In the genomic region with DNA sequence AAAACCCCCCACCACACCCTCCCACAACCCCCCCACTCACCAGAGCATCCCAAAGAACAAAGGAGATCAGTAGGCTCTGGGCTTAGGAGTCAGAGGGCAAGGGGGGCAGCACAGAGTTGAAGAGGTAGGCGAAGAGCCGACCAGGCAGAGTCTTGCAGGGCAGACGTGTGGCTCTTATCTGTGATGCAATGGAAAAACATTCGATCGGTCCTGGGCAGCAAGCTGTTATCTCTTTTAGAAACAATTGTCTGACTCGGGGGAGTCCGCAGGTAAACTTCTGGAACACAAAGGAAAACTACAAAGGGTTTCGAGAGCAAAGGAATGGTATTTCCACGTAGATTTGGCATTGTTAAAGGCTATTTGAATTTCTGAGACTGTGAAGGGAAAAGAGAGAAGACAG, we compare ENCODE assay signal across 19 mouse cellular contexts. TPM values are rescaled to one million over a fixed set of nuclear protein-coding genes. Genes with fewer than 3 reads are reported as not detected.
DNase-seq lines count a peak whose midpoint lies in the region; ATAC-seq and TF ChIP-seq lines count a peak whose summit lies in the region.
"Had no signal": no experiment of that assay in that cellular context is flagged by ENCODE, and none has a peak within 500 bp of the region (broad histone marks: within the 10 kb centered on the region; RNA-seq: fewer than 3 reads in every experiment).

No protein-coding gene starts in this region.

- no peak for TF ChIP-seq POLR2A in heart, adult 2 months (IDR thresholded peaks at IDR 0.05; ENCODE audit: insufficient read depth, low read depth, low read length)
- TF ChIP-seq POLR2A in ES-Bruce4 (IDR thresholded peaks at IDR 0.05; ENCODE audit: insufficient read depth, low read length) (no peak), MEL (IDR thresholded peaks at IDR 0.05; ENCODE audit: control insufficient read depth in 1 of 2, insufficient read depth in 1 of 2, low read depth in 1 of 2, low read length in 2 of 2, poor library complexity in 1 of 2) (no peak)

- no peak for ATAC-seq in heart, embryonic 15.5 days (replicated peaks; ENCODE audit: insufficient number of reproducible peaks, insufficient read depth, low FRiP score, low read depth)
- peak; percentile 52; the same call in 1 of the 2 replicates for ATAC-seq in liver, embryonic 11.5 days (replicated peaks; ENCODE audit: low FRiP score)
- ATAC-seq in forebrain, embryonic 12.5 days (ENCODE audit: low FRiP score) = no peak
- ATAC-seq: forebrain, embryonic 13.5 days; inflammation-experienced regulatory T-cells, adult 6 months had no signal

- no peak for TF ChIP-seq EP300 in heart, adult 2 months (IDR thresholded peaks at IDR 0.05; ENCODE audit: insufficient read depth, low read depth, low read length)
- TF ChIP-seq EP300 in ES-Bruce4 (IDR thresholded peaks at IDR 0.05; ENCODE audit: insufficient read depth, low read depth, low read length) (peak; percentile 21; the same call in 1 of the 2 replicates), MEL (IDR thresholded peaks at IDR 0.05; ENCODE audit: low read depth in 1 of 2, low read length in 2 of 2) (peak; percentile 40 to 52; a peak in 2 of 4 replicates)

- 13% methylated on average over 9 of the region's 9 CpGs for WGBS in heart, embryonic 15.5 days
- WGBS in heart, adult 2 months = 23% methylated on average over 9 of the region's 9 CpGs
- WGBS in liver, embryonic 11.5 days = 11% methylated on average over 9 of the region's 9 CpGs
- WGBS in forebrain, embryonic 12.5 days = 8% methylated on average over 9 of the region's 9 CpGs

- peaks cover 15% of the 10 kb centered on the region for H3K4me1 ChIP-seq in heart, embryonic 15.5 days (replicated peaks)
- peaks cover 2% of the 10 kb centered on the region for H3K4me1 ChIP-seq in heart, adult 2 months (ENCODE audit: control insufficient read depth, insufficient read depth, low read length)
- H3K4me1 ChIP-seq in ES-Bruce4 (ENCODE audit: control insufficient read depth, insufficient read depth, low read length) (peaks cover 11% of the 10 kb centered on the region), MEL (ENCODE audit: control insufficient read depth in 1 of 2, insufficient read depth in 2 of 2, low read length in 2 of 2) (peaks cover 11 to 17% of the 10 kb centered on the region in 2 experiments)
- H3K4me1 ChIP-seq in liver, embryonic 11.5 days (replicated peaks; ENCODE audit: control insufficient read depth, insufficient read depth, low read length) = peaks cover 8% of the 10 kb centered on the region
- H3K4me1 ChIP-seq in forebrain, embryonic 12.5 days = peaks cover 7% of the 10 kb centered on the region; the same call in 1 of the 2 replicates
- H3K4me1 ChIP-seq: forebrain, embryonic 13.5 days; hindbrain, embryonic 12.5 days had no signal

- H3K9me3 ChIP-seq in heart, embryonic 15.5 days (replicated peaks) = no peaks in the 10 kb centered on the region
- H3K9me3 ChIP-seq in ES-Bruce4 (replicated peaks; ENCODE audit: control insufficient read depth, insufficient read depth, low read length, poor library complexity, severe bottlenecking) (no peaks in the 10 kb centered on the region), MEL (replicated peaks; ENCODE audit: insufficient read depth, low read length) (no peaks in the 10 kb centered on the region)
- no peaks in the 10 kb centered on the region for H3K9me3 ChIP-seq in liver, embryonic 11.5 days (ENCODE audit: control insufficient read depth, low read length)
- H3K9me3 ChIP-seq in forebrain, embryonic 12.5 days = no peaks in the 10 kb centered on the region
- H3K9me3 ChIP-seq: forebrain, embryonic 13.5 days; hindbrain, embryonic 12.5 days; kidney, embryonic 15.5 days; limb, embryonic 15.5 days had no signal

- TF ChIP-seq RAD21 in MEL (IDR thresholded peaks at IDR 0.05; ENCODE audit: low read depth, low read length) = no peak

- DNase-seq in heart, adult 2 months = no peak
- peak; percentile 66 for DNase-seq in MEL (ENCODE audit: low read depth, low spot score)
- no peak for DNase-seq in liver, embryonic 11.5 days (ENCODE audit: low spot score)
- no peak for DNase-seq in right cerebral cortex, postnatal 25 days
- DNase-seq: adrenal gland, postnatal 25 days; cerebellum, adult 8-10 months; gastrocnemius, postnatal 36 days; layer of hippocampus, postnatal 36 days; lung, postnatal 14 days; right cerebral cortex, postnatal 4 days; thymus, postnatal 14 days had no signal

- H3K27ac ChIP-seq in heart, embryonic 15.5 days = no peak overlapping the region
- no peak overlapping the region for H3K27ac ChIP-seq in heart, adult 2 months
- H3K27ac ChIP-seq in ES-Bruce4 (ENCODE audit: insufficient read depth, low read length) = peak overlapping the region; percentile 95
- H3K27ac ChIP-seq in MEL (ENCODE audit: control insufficient read depth, low read depth, low read length) = no peak overlapping the region
- no peak overlapping the region for H3K27ac ChIP-seq in liver, embryonic 11.5 days (ENCODE audit: low read depth, low read length)
- no peak overlapping the region for H3K27ac ChIP-seq in forebrain, embryonic 12.5 days
- H3K27ac ChIP-seq: forebrain, embryonic 13.5 days; hindbrain, embryonic 12.5 days; kidney, embryonic 15.5 days; limb, embryonic 15.5 days had no signal

- no peak overlapping the region for H3K9ac ChIP-seq in heart, embryonic 15.5 days
- H3K9ac ChIP-seq in heart, adult 2 months (ENCODE audit: low read depth, low read length) = no peak overlapping the region
- H3K9ac ChIP-seq in ES-Bruce4 (ENCODE audit: low read depth, poor library complexity, severe bottlenecking) (no peak overlapping the region), MEL (ENCODE audit: control insufficient read depth, low read depth, low read length, poor library complexity, severe bottlenecking) (no peak overlapping the region)
- no peak overlapping the region for H3K9ac ChIP-seq in liver, embryonic 11.5 days (ENCODE audit: low read depth, low read length)
- H3K9ac ChIP-seq in forebrain, embryonic 12.5 days = no peak overlapping the region
- H3K9ac ChIP-seq: forebrain, embryonic 13.5 days; hindbrain, embryonic 12.5 days; kidney, embryonic 15.5 days; limb, embryonic 15.5 days had no signal

- TF ChIP-seq CTCF in heart, adult 2 months (IDR thresholded peaks at IDR 0.05) = no peak
- TF ChIP-seq CTCF in ES-Bruce4 (IDR thresholded peaks at IDR 0.05; ENCODE audit: low read depth, low read length) (no peak), MEL (IDR thresholded peaks at IDR 0.05 in 2 of 3, conservative IDR thresholded peaks at IDR 0.05 in 1 of 3; ENCODE audit: control insufficient read depth in 1 of 3, insufficient read depth in 1 of 3, low read depth in 2 of 3, low read length in 3 of 3, poor library complexity in 1 of 3, severe bottlenecking in 1 of 3) (no peak)

- no peaks in the 10 kb centered on the region for H3K36me3 ChIP-seq in heart, embryonic 15.5 days
- no peaks in the 10 kb centered on the region for H3K36me3 ChIP-seq in heart, adult 2 months (ENCODE audit: control insufficient read depth, insufficient read depth, low read length)
- H3K36me3 ChIP-seq in ES-Bruce4 (ENCODE audit: control insufficient read depth, insufficient read depth, low read length, poor library complexity, severe bottlenecking) = no peaks in the 10 kb centered on the region
- H3K36me3 ChIP-seq in MEL (ENCODE audit: control insufficient read depth in 1 of 2, insufficient read depth in 2 of 2, low read length in 2 of 2) = peaks cover 0 to 9% of the 10 kb centered on the region in 2 experiments; a peak in 2 of 4 replicates
- no peaks in the 10 kb centered on the region for H3K36me3 ChIP-seq in liver, embryonic 11.5 days (ENCODE audit: control insufficient read depth, insufficient read depth, low read length)
- H3K36me3 ChIP-seq in forebrain, embryonic 12.5 days (replicated peaks) = no peaks in the 10 kb centered on the region
- H3K36me3 ChIP-seq: hindbrain, embryonic 12.5 days; kidney, embryonic 15.5 days; limb, embryonic 15.5 days had no signal

- no peaks in the 10 kb centered on the region for H3K27me3 ChIP-seq in heart, embryonic 15.5 days
- H3K27me3 ChIP-seq in heart, adult 2 months (ENCODE audit: control insufficient read depth, insufficient read depth, low read length) = no peaks in the 10 kb centered on the region
- H3K27me3 ChIP-seq in ES-Bruce4 (ENCODE audit: control insufficient read depth, insufficient read depth, low read length, poor library complexity, severe bottlenecking) = no peaks in the 10 kb centered on the region
- H3K27me3 ChIP-seq in MEL (ENCODE audit: control insufficient read depth in 1 of 2, insufficient read depth in 2 of 2, low read length in 2 of 2) = no peaks in the 10 kb centered on the region
- no peaks in the 10 kb centered on the region for H3K27me3 ChIP-seq in liver, embryonic 11.5 days (replicated peaks; ENCODE audit: control insufficient read depth, insufficient read depth, low read length)
- H3K27me3 ChIP-seq in forebrain, embryonic 12.5 days = no peaks in the 10 kb centered on the region
- H3K27me3 ChIP-seq: hindbrain, embryonic 12.5 days; limb, embryonic 15.5 days had no signal

- intact Hi-C loops in heart, adult 2 months (cut with DNase I) = no loop called here

- H3K4me2 ChIP-seq in heart, embryonic 15.5 days = peak overlapping the region; percentile 35; the same call in 1 of the 2 replicates
- peak overlapping the region; percentile 30; the same call in 1 of the 2 replicates for H3K4me2 ChIP-seq in liver, embryonic 11.5 days
- H3K4me2 ChIP-seq in forebrain, embryonic 12.5 days = no peak overlapping the region
- H3K4me2 ChIP-seq: forebrain, embryonic 13.5 days; hindbrain, embryonic 12.5 days; kidney, embryonic 15.5 days; limb, embryonic 15.5 days had no signal

- H3K4me3 ChIP-seq in heart, embryonic 15.5 days = no peak overlapping the region
- no peak overlapping the region for H3K4me3 ChIP-seq in heart, adult 2 months
- H3K4me3 ChIP-seq in ES-Bruce4 (ENCODE audit: low read depth, low read length) (no peak overlapping the region), MEL (ENCODE audit: control insufficient read depth in 1 of 2, insufficient read depth in 1 of 2, low read depth in 2 of 2, low read length in 2 of 2) (peak overlapping the region; percentile 28 to 58; a peak in 3 of 4 replicates)
- no peak overlapping the region for H3K4me3 ChIP-seq in liver, embryonic 11.5 days (ENCODE audit: low read depth, low read length)
- no peak overlapping the region for H3K4me3 ChIP-seq in forebrain, embryonic 12.5 days (replicated peaks)
- H3K4me3 ChIP-seq: forebrain, embryonic 13.5 days; hindbrain, embryonic 12.5 days; kidney, embryonic 15.5 days; limb, embryonic 15.5 days had no signal

- H3K79me2 ChIP-seq in heart, adult 2 months (replicated peaks; ENCODE audit: control insufficient read depth, insufficient read depth, low read length) = no peaks in the 10 kb centered on the region
- H3K79me2 ChIP-seq in MEL (ENCODE audit: control insufficient read depth, insufficient read depth, low read length, poor library complexity) = no peaks in the 10 kb centered on the region

RNA-seq across cellular contexts. Expression of a gene that starts 35.5 kb away (rescaled TPM):
- polyA plus RNA-seq in heart, embryonic 15.5 days (2015; fragmentation: Nextera tagmentation; extraction: Ambion mirVana) = 22.3 and 24.0 TPM in 2 replicates
- 10 to 100 TPM; 82.1 to 88.3 TPM for total RNA-seq in heart, adult 2 months (2021)
- polyA plus RNA-seq in heart, adult 2 months (2012; rRNA removed) = 20.5 and 30.6 TPM in 2 replicates
- 23.4 and 25.8 TPM in 2 replicates for polyA plus RNA-seq in ES-Bruce4 (2011; ENCODE audit: insufficient read depth, insufficient read length, low read depth, missing spikeins)
- 0.08 TPM in 1 of 2 replicates, not detected in the other for total RNA-seq in MEL (2012; rRNA removed)
- polyA plus RNA-seq in MEL (2012; ENCODE audit: insufficient read depth in 1 of 2, insufficient read length in 2 of 2, low read depth in 1 of 2, low replicate concordance in 2 of 2, missing spikeins in 1 of 2) = under 1 TPM in 1 of 2 experiments, not detected in 1; 0.03 TPM
- polyA plus RNA-seq in liver, embryonic 11.5 days (2014; fragmentation: Nextera tagmentation; extraction: Ambion mirVana) = 11.2 and 11.5 TPM in 2 replicates
- 8.8 and 9.9 TPM in 2 replicates for polyA plus RNA-seq in forebrain, embryonic 12.5 days (2016; fragmentation: Nextera tagmentation; extraction: Ambion mirVana)
- polyA plus RNA-seq: inflammation-experienced regulatory T-cells, adult 6 months had no signal

Comparison
In these comparisons a context has a peak if more than half of its experiments do, and no peak if none do; other contexts are left out.
1. H3K4me3 ChIP-seq: peak in MEL (2 of 2); none in heart, embryonic 15.5 days (single experiment), heart, adult 2 months (single experiment), ES-Bruce4 (single experiment), liver, embryonic 11.5 days (single experiment) and forebrain, embryonic 12.5 days (single experiment).